Mouse (Mus musculus) midbrain, postnatal 0 days (tissue): Measurements from ENCODE around the gene Fopnl. TPM values are rescaled to one million over a fixed set of nuclear protein-coding genes. Genes with fewer than 3 reads are reported as not detected.

Source experiments
- ATAC-seq: fragments of 200-750 bp; cut with Nextera tagmentation; 2 replicates; pipeline ENCODE4 v1.8.0; 2017; ENCODE audit warnings: moderate number of reproducible peaks, mild to moderate bottlenecking, moderate TSS enrichment, moderate library complexity; ENCODE audit not compliant: low FRiP score
- DNase-seq: peaks from one replicate; pipeline ENCODE4 v3.0.0-alpha.2; 2015; ENCODE audit warnings: low spot score
- H3K27ac ChIP-seq: fragments of 300-500 bp; sonication (generic); 2 replicates; pipeline ENCODE4 v1.5.1; 2014; ENCODE audit warnings: low read depth, mild to moderate bottlenecking, low read length, mixed read lengths
- H3K27me3 ChIP-seq: fragments of 300-500 bp; sonication (generic); 2 replicates; pipeline ENCODE4 v1.6.1; 2014; ENCODE audit warnings: low read length, control low read depth, mixed read lengths; ENCODE audit not compliant: insufficient read depth
- H3K36me3 ChIP-seq: fragments of 300-500 bp; sonication (generic); 2 replicates; pipeline ENCODE4 v1.6.1; 2014; ENCODE audit warnings: low read length, control low read depth, mixed read lengths; ENCODE audit not compliant: insufficient read depth
- H3K4me1 ChIP-seq: fragments of 300-500 bp; sonication (generic); 2 replicates; pipeline ENCODE4 v1.6.1; 2014; ENCODE audit warnings: mild to moderate bottlenecking, control low read depth, antibody characterized with exemption, low read length, mixed read lengths; ENCODE audit not compliant: insufficient read depth
- H3K4me2 ChIP-seq: fragments of 300-500 bp; sonication (generic); 2 replicates; pipeline ENCODE4 v1.6.1; 2014; ENCODE audit warnings: low read depth, mild to moderate bottlenecking, low read length, mixed read lengths; ENCODE audit not compliant: poor library complexity, severe bottlenecking
- H3K4me3 ChIP-seq: fragments of 300-500 bp; sonication (generic); 2 replicates; pipeline ENCODE4 v1.5.1; 2014; ENCODE audit warnings: low read depth, mild to moderate bottlenecking, low read length, moderate library complexity
- H3K9ac ChIP-seq: fragments of 300-500 bp; sonication (generic); replicated peaks from 2 replicates; pipeline ENCODE4 v1.6.1; 2014; ENCODE audit warnings: mild to moderate bottlenecking, low read length, moderate library complexity, mixed read lengths; ENCODE audit not compliant: poor library complexity, severe bottlenecking
- H3K9me3 ChIP-seq: fragments of 300-500 bp; sonication (generic); 2 replicates; pipeline ENCODE4 v1.6.1; 2016; ENCODE audit warnings: low read length, control low read depth
- CTCF ChIP-seq: IDR thresholded peaks from 2 replicates; pipeline ENCODE4 v1.5.1; 2016; ENCODE audit warnings: antibody characterized with exemption, mild to moderate bottlenecking
- WGBS: fragments of 180-500 bp; shearing (Covaris S2); extraction: QIAGEN DNeasy Blood & Tissue Kit; methylation state at CpG from one replicate; pipeline ENCODE4 v1.1.7; 2014; 5-methylcytosine and 5-hydroxymethylcytosine counted together
- polyA plus RNA-seq: library from polyadenylated mRNA; unstranded; fragments of >200 nt; fragmentation: Nextera tagmentation; extraction: Ambion mirVana; gene quantifications from 2 replicates; pipeline ENCODE4 v1.2.1, GENCODE M21; 2015
- total RNA-seq: library from RNA; depleted of rRNA; stranded (reverse); fragments of >200 nt; gene quantifications from 2 replicates; pipeline ENCODE4 v1.2.3, GENCODE M21; 2014

The Fopnl gene
- total and polyA plus RNA-seq, 2 experiments from 2014 or later, result 124 to 212 TPM

DNA sequence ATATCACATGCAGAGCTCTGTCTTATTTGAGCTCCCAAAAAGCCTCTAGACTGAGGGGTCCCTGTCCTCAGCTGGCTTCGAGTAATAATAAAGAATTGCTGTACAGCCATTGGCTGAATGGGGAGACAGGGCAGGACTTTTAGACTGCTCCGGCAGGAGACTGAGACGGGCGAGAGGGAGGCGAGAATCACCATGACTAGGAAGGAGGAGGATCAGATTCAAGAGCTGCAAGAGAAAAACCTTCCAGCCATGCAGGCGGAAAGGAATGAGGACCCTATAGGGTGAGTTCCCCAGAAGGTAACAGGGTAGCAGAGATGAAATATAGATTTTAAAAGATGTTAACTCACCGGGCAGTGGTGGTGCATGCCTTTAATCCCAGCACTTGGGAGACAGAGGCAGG lies 4.3 kb downstream of the Fopnl start:
- ATAC-seq, result no peak
- peaks cover 6% of the 10 kb centered on the region; the same call in 1 of the 2 replicates for H3K36me3 ChIP-seq

DNA sequence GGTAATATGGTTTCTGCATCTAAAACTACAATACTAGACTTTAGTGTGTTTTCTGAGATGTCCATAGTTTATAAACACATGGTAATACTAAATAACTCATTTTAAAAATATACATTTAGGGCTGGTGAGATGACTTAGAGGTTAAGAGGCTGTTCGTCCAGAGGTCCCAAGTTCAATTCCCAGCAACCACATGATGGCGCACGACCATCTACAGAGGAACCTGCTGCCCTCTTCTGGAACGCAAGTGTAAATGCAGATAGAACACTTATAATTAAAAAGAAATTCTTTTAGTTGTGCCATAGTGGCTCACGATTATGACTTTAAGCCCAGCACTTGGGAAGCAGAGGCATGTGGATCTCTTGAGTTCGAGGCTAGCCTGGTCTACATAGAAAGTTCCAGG lies 5.8 kb downstream of the Fopnl start:
- no peak overlapping the region for H3K4me2 ChIP-seq
- H3K4me3 ChIP-seq, result no peak overlapping the region
- no peak overlapping the region for H3K27ac ChIP-seq
- TF ChIP-seq CTCF, result peak; percentile 86
- ATAC-seq, result no peak
- no peak overlapping the region for H3K9ac ChIP-seq
- peak; percentile 48 for DNase-seq
- no peaks in the 10 kb centered on the region for H3K27me3 ChIP-seq
- peaks cover 9% of the 10 kb centered on the region for H3K4me1 ChIP-seq
- H3K36me3 ChIP-seq, result peaks cover 11% of the 10 kb centered on the region; the same call in 1 of the 2 replicates
- no peaks in the 10 kb centered on the region for H3K9me3 ChIP-seq
- 48% methylated on average over 6 of the region's 6 CpGs for WGBS

More for the DNA sequence above, 4.3 kb downstream of the Fopnl start:
- DNase-seq, result no peak
- H3K9ac ChIP-seq, result no peak overlapping the region
- H3K4me1 ChIP-seq, result peaks cover 10% of the 10 kb centered on the region
- no peaks in the 10 kb centered on the region for H3K27me3 ChIP-seq
- no peak overlapping the region for H3K27ac ChIP-seq
- WGBS, result 97% methylated on average over 7 of the region's 7 CpGs
- no peak overlapping the region for H3K4me2 ChIP-seq
- H3K4me3 ChIP-seq, result no peak overlapping the region
- no peaks in the 10 kb centered on the region for H3K9me3 ChIP-seq
- no peak for TF ChIP-seq CTCF

DNA sequence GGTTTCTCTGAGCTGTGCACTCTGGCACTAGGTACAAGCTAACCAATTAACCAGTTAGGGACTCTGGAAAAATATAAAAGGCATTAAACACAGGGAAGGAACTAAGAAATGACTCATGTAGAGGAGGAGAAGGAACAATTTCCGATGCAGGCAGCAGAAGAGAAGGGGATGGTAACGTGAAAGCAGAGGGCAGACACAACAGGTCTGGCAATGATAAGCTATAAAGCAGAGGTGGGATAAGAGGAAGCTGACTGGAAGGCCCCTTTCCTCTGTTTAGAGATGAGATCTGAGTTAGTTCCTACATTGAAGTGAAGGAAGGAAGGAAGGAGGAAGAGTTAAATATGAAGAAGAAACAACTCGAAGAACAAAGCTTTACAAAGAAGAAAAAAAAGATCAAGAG lies 7.4 kb downstream of the Fopnl start:
- peaks cover 16% of the 10 kb centered on the region; the same call in 1 of the 2 replicates for H3K36me3 ChIP-seq
- no peak for ATAC-seq
- 82% methylated on average over 3 of the region's 3 CpGs for WGBS

DNA sequence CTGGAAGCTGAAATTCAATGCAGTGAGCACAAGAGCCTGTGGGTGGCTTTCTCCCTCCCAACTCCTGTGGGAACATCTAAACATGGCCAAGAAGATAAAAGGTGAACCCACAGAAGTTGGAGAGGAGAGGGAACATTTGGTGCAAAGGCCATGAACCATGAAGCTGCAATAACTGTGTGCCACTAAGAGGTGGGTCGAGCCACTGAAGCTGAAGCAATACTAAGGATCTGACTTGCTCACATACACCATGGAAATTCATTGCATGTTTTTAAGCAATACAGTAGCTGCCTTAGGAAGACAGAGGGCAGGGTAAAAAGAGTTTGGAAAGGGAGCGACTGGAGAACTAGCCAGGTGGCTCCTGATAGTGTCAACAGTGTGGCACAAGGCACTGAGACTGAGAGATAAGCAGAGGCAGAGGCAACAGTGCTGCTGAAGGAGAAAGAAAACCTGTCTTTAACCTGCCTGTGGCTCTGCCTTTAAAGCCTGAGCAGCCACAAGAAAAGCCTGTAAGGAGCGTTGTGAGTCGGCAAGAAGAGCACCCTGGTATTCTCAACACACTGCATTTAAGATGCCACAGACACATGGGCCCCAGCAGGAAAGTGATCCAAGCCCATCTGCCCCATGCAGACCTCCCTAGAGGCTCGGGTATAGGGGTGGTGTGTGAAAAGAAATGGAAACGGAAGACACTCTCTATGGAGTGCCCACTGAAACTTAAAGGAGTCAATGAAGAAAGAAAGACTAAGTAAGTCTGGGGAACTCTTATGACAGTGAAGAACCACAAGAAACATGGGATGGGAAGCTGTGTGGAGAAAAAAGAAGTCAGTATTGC lies 8.7 kb downstream of the Fopnl start:
- 91% methylated on average over 6 of the region's 6 CpGs for WGBS
- Histone ChIP-seq H3K4me3 (no peak overlapping the region), H3K27ac (no peak overlapping the region), H3K4me1 (no peaks in the 10 kb centered on the region), H3K4me2 (no peak overlapping the region), H3K9me3 (no peaks in the 10 kb centered on the region), H3K36me3 (peaks cover 16% of the 10 kb centered on the region), H3K9ac (no peak overlapping the region), H3K27me3 (no peaks in the 10 kb centered on the region)
- TF ChIP-seq CTCF, result no peak
- no peak for DNase-seq
- no peak for ATAC-seq

More for the DNA sequence above, 7.4 kb downstream of the Fopnl start:
- H3K9ac ChIP-seq, result no peak overlapping the region
- no peaks in the 10 kb centered on the region for H3K9me3 ChIP-seq
- no peak overlapping the region for H3K27ac ChIP-seq
- TF ChIP-seq CTCF, result no peak
- no peak for DNase-seq
- H3K27me3 ChIP-seq, result no peaks in the 10 kb centered on the region
- no peak overlapping the region for H3K4me2 ChIP-seq
- no peaks in the 10 kb centered on the region for H3K4me1 ChIP-seq
- H3K4me3 ChIP-seq, result no peak overlapping the region

DNA sequence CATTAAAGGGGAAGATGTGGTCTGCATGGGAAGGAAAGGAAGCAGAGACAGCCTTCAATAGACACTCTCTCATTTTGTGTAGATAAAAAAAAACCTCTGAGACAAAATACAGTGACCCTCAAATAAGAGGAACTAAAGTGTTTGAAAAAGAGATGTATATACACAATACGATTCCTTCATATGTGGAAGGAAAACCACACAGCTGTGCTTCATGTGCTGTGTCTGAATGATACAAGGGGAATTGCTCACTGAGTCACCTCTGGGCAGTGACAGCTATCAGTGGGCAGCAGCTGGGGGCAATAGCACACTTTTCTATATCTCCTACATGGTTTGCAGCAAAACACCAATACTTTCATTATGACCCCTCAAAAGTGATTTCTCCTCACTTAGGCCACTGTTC lies 9.8 kb downstream of the Fopnl start:
- 93% methylated on average over 1 of the region's 1 CpGs for WGBS
- no peaks in the 10 kb centered on the region for H3K27me3 ChIP-seq
- H3K4me1 ChIP-seq, result no peaks in the 10 kb centered on the region
- no peak overlapping the region for H3K9ac ChIP-seq
- no peak for TF ChIP-seq CTCF
- no peak overlapping the region for H3K4me2 ChIP-seq
- H3K9me3 ChIP-seq, result no peaks in the 10 kb centered on the region
- H3K27ac ChIP-seq, result no peak overlapping the region
- H3K36me3 ChIP-seq, result peaks cover 20% of the 10 kb centered on the region
- H3K4me3 ChIP-seq, result no peak overlapping the region
- DNase-seq, result no peak
- ATAC-seq, result no peak

DNA sequence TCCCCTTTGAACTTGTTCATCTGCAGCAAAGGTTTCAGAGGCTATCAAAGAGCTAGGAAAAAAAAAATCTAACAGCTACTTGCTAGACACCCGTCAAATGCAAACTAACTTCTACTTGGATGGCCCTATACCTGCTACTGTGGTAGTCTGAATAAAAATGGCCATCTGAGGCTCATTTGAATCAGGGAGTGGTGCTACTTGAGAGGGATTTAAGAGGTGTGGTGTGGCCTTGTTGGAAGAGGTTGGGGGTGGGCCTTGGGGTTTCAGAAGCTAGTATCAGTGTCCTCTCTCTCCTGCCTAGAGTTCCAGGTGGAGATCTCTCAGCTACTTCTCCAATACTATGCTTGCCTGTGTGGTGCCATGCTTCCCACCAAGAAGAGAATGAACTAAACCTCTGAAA lies 10.8 kb downstream of the Fopnl start:
- Histone ChIP-seq H3K36me3 (peaks cover 18% of the 10 kb centered on the region), H3K4me3 (no peak overlapping the region), H3K27ac (no peak overlapping the region), H3K9me3 (no peaks in the 10 kb centered on the region), H3K9ac (no peak overlapping the region), H3K4me1 (no peaks in the 10 kb centered on the region), H3K27me3 (no peaks in the 10 kb centered on the region), H3K4me2 (no peak overlapping the region)
- DNase-seq (no peak), ATAC-seq (no peak)
- 92% methylated on average over 1 of the region's 1 CpGs for WGBS
- no peak for TF ChIP-seq CTCF
